Mouse (Mus musculus) liver, embryonic 14.5 days (tissue): ENCODE measurements at regions not wholly inside any gene's neighbourhood (a gene's known extent, or its start where the extent isn't known, plus 50 kb on each side); places are given as distances from the start of the nearest gene placed in this dataset.
A peak's percentile ranks its signal among the peaks of the same experiment; 100 is the strongest.

Experiments used
- ATAC-seq: fragments of 200-750 bp; cut with Nextera tagmentation; 2 replicates; pipeline ENCODE4 v1.8.0; 2017; ENCODE audit warnings: moderate number of reproducible peaks, mild to moderate bottlenecking, moderate library complexity; ENCODE audit not compliant: insufficient read depth
- DNase-seq, 3 experiments: peaks; one replicate each; pipeline ENCODE4 v3.0.0-alpha.2; 2012 to 2013; ENCODE audit warnings: low read depth in 3 of 3, low spot score in 3 of 3
- H3K27ac ChIP-seq: fragments of 300-500 bp; sonication (generic); 2 replicates; pipeline ENCODE4 v1.5.1; 2014; ENCODE audit warnings: moderate library complexity, mild to moderate bottlenecking, control low read depth, inconsistent platforms
- H3K27me3 ChIP-seq: fragments of 300-500 bp; sonication (generic); 2 replicates; pipeline ENCODE4 v1.6.1; 2014; ENCODE audit warnings: mild to moderate bottlenecking, low read length, moderate library complexity; ENCODE audit not compliant: control insufficient read depth, insufficient read depth
- H3K36me3 ChIP-seq: fragments of 300-500 bp; sonication (generic); replicated peaks from 2 replicates; pipeline ENCODE4 v1.6.1; 2014; ENCODE audit warnings: low read depth; ENCODE audit not compliant: control insufficient read depth, insufficient read depth
- H3K4me1 ChIP-seq, 2 experiments: fragments of 200-500 bp in 1 of 2; fragments of 300-500 bp in 1 of 2; sonication (generic) in 1 of 2; replicated peaks; 2 replicates each; pipeline ENCODE4 v1.6.1; 2012 to 2014; ENCODE audit warnings: antibody characterized with exemption in 1 of 2, inconsistent platforms in 1 of 2, low read length in 1 of 2; ENCODE audit not compliant: control insufficient read depth in 2 of 2, insufficient read depth in 2 of 2
- H3K4me2 ChIP-seq: fragments of 300-500 bp; sonication (generic); 2 replicates; pipeline ENCODE4 v1.6.1; 2014; ENCODE audit warnings: low read depth, mild to moderate bottlenecking, control low read depth, moderate library complexity
- H3K4me3 ChIP-seq, 2 experiments: fragments of 200-500 bp in 1 of 2; fragments of 300-500 bp in 1 of 2; sonication (generic) in 1 of 2; 2 replicates each; pipeline ENCODE4 v1.5.1; 2012 to 2014; ENCODE audit warnings: low read depth in 2 of 2, low read length in 2 of 2, mild to moderate bottlenecking in 2 of 2, control low read depth in 1 of 2, inconsistent platforms in 1 of 2, moderate library complexity in 1 of 2; ENCODE audit not compliant: insufficient read depth in 1 of 2
- H3K9ac ChIP-seq: fragments of 300-500 bp; sonication (generic); replicated peaks from 2 replicates; pipeline ENCODE4 v1.6.1; 2014; ENCODE audit warnings: mild to moderate bottlenecking, control low read depth, moderate library complexity
- H3K9me3 ChIP-seq: fragments of 300-500 bp; sonication (generic); 2 replicates; pipeline ENCODE4 v1.6.1; 2016; ENCODE audit warnings: low read length, mixed read lengths; ENCODE audit not compliant: control insufficient read depth
- CTCF ChIP-seq: IDR thresholded peaks from 2 replicates; pipeline ENCODE4 v1.5.1; 2016; ENCODE audit warnings: antibody characterized with exemption, low read depth, control low read depth
- EP300 ChIP-seq: IDR thresholded peaks from 2 replicates; pipeline ENCODE4 v1.6.1; 2016; ENCODE audit warnings: antibody characterized with exemption, low read depth
- WGBS: fragments of 180-500 bp; shearing (Covaris S2); extraction: QIAGEN DNeasy Blood & Tissue Kit; methylation state at CpG from one replicate; pipeline ENCODE4 v1.1.7; 2014; ENCODE audit not compliant: insufficient replicate concordance; 5-methylcytosine and 5-hydroxymethylcytosine counted together

GRCm38 (mm10) chr9:117967080-117967479 lies 73.2 kb upstream of the Azi2 start:
- H3K27me3 ChIP-seq: no peaks in the 10 kb centered on the region
- peaks cover 0 to 5% of the 10 kb centered on the region in 2 experiments; a peak in 1 of 4 replicates for H3K4me1 ChIP-seq
- no peaks in the 10 kb centered on the region for H3K36me3 ChIP-seq
- H3K4me2 ChIP-seq: no peak overlapping the region
- H3K9me3 ChIP-seq: no peaks in the 10 kb centered on the region
- no peak overlapping the region for H3K9ac ChIP-seq
- H3K27ac ChIP-seq: no peak overlapping the region
- H3K4me3 ChIP-seq: no peak overlapping the region
- TF ChIP-seq EP300: no peak
- TF ChIP-seq CTCF: no peak
- 61% methylated on average over 2 of the region's 2 CpGs for WGBS
- DNase-seq (no peak), ATAC-seq (no peak)

- no peak overlapping the region for H3K4me3 ChIP-seq
- ATAC-seq (no peak), DNase-seq (no peak)
- 39% methylated on average over 10 of the region's 10 CpGs for WGBS
- H3K27ac ChIP-seq: no peak overlapping the region
- 0 out of 2 replicates have a peak, but pooled peaks have one; percentile 5 for TF ChIP-seq CTCF
- TF ChIP-seq EP300: no peak
- H3K4me1 ChIP-seq: peaks cover 0 to 5% of the 10 kb centered on the region in 2 experiments; a peak in 1 of 4 replicates
- H3K9me3 ChIP-seq: no peaks in the 10 kb centered on the region
- H3K27me3 ChIP-seq: no peaks in the 10 kb centered on the region
- H3K9ac ChIP-seq: no peak overlapping the region
- no peaks in the 10 kb centered on the region for H3K36me3 ChIP-seq
- no peak overlapping the region for H3K4me2 ChIP-seq
Measured at GRCm38 (mm10) chr9:117966326-117966989, 73.8 kb upstream of the Azi2 start.

GRCm38 (mm10) chr9:117962088-117963030 lies 77.9 kb upstream of the Azi2 start:
- 41% methylated on average over 9 of the region's 9 CpGs for WGBS
- DNase-seq (no peak), ATAC-seq (no peak)
- Histone ChIP-seq H3K9ac (no peak overlapping the region), H3K27ac (no peak overlapping the region), H3K27me3 (no peaks in the 10 kb centered on the region), H3K4me3 (no peak overlapping the region), H3K36me3 (no peaks in the 10 kb centered on the region), H3K4me2 (no peak overlapping the region), H3K4me1 (peaks cover 0 to 5% of the 10 kb centered on the region in 2 experiments; a peak in 1 of 4 replicates), H3K9me3 (no peaks in the 10 kb centered on the region)
- no peak for TF ChIP-seq CTCF
- no peak for TF ChIP-seq EP300

GRCm38 (mm10) chr9:117959845-117960244 lies 80.5 kb upstream of the Azi2 start:
- DNase-seq (no peak), ATAC-seq (no peak)
- Histone ChIP-seq H3K4me3 (no peak overlapping the region), H3K4me1 (peaks cover 0 to 5% of the 10 kb centered on the region in 2 experiments; a peak in 1 of 4 replicates), H3K4me2 (no peak overlapping the region), H3K27ac (no peak overlapping the region), H3K27me3 (no peaks in the 10 kb centered on the region), H3K36me3 (no peaks in the 10 kb centered on the region), H3K9ac (no peak overlapping the region), H3K9me3 (no peaks in the 10 kb centered on the region)
- 41% methylated on average over 2 of the region's 2 CpGs for WGBS
- TF ChIP-seq EP300 (no peak), CTCF (no peak)

- H3K9ac ChIP-seq: no peak overlapping the region
- no peak for DNase-seq
- H3K4me1 ChIP-seq: peaks cover 0 to under 1% of the 10 kb centered on the region in 2 experiments; a peak in 1 of 4 replicates
- ATAC-seq: no peak
- no peaks in the 10 kb centered on the region for H3K36me3 ChIP-seq
- WGBS: 62% methylated on average over 2 of the region's 2 CpGs
- no peak for TF ChIP-seq EP300
- TF ChIP-seq CTCF: no peak
- H3K27ac ChIP-seq: no peak overlapping the region
- H3K4me3 ChIP-seq: no peak overlapping the region
- no peak overlapping the region for H3K4me2 ChIP-seq
- H3K27me3 ChIP-seq: no peaks in the 10 kb centered on the region
- H3K9me3 ChIP-seq: no peaks in the 10 kb centered on the region
Measured at GRCm38 (mm10) chr9:117957195-117957594, 83.1 kb upstream of the Azi2 start.
